Mouse (Mus musculus) small intestine, adult 2 months (tissue): ENCODE measurements around the gene Carhsp1. TPM values are rescaled to one million over a fixed set of nuclear protein-coding genes. Genes with fewer than 3 reads are reported as not detected.

ENCODE experiments used
- H3K27ac ChIP-seq: fragments of 200-500 bp; 2 replicates; pipeline ENCODE4 v1.5.1; 2012; ENCODE audit warnings: low read depth, low read length, control low read depth, inconsistent platforms; ENCODE audit not compliant: insufficient read depth
- H3K27me3 ChIP-seq: fragments of 200-500 bp; 2 replicates; pipeline ENCODE4 v1.6.1; 2012; ENCODE audit warnings: mild to moderate bottlenecking, moderate library complexity, low read length, inconsistent platforms; ENCODE audit not compliant: control insufficient read depth, insufficient read depth
- H3K36me3 ChIP-seq: fragments of 200-500 bp; 2 replicates; pipeline ENCODE4 v1.6.1; 2012; ENCODE audit warnings: mild to moderate bottlenecking, low read length, control low read depth, inconsistent platforms; ENCODE audit not compliant: control insufficient read depth, insufficient read depth
- H3K4me1 ChIP-seq: fragments of 200-500 bp; 2 replicates; pipeline ENCODE4 v1.6.1; 2012; ENCODE audit warnings: low read length, inconsistent platforms, mixed read lengths; ENCODE audit not compliant: control insufficient read depth, insufficient read depth, insufficient read length
- H3K4me3 ChIP-seq: fragments of 200-500 bp; 2 replicates; pipeline ENCODE4 v1.5.1; 2012; ENCODE audit warnings: low read depth, mild to moderate bottlenecking, control low read depth, inconsistent platforms, low read length, moderate library complexity
- CTCF ChIP-seq: fragments of 200-500 bp; IDR thresholded peaks from 2 replicates; pipeline ENCODE4 v1.5.1; 2012; ENCODE audit warnings: low read depth, mild to moderate bottlenecking, control low read depth, inconsistent platforms, low read length, moderate library complexity, mixed read lengths; ENCODE audit not compliant: insufficient replicate concordance, insufficient read length; ENCODE audit errors: extremely low read depth
- POLR2A ChIP-seq: fragments of 200-500 bp; IDR thresholded peaks from 2 replicates; pipeline ENCODE4 v1.6.1; 2012; ENCODE audit warnings: low read depth, mild to moderate bottlenecking, control low read depth, inconsistent platforms, low read length, moderate library complexity
- WGBS: fragments of 180-500 bp; shearing (Covaris S2); methylation state at CpG from one replicate; pipeline ENCODE4 v1.1.7; 2018; 5-methylcytosine and 5-hydroxymethylcytosine counted together
- polyA plus RNA-seq: library from polyadenylated mRNA; depleted of rRNA; stranded (reverse); fragments of >200 nt; gene quantifications from 2 replicates; pipeline ENCODE4 v1.2.3, GENCODE M21; 2012

Carhsp1 gene
- polyA plus RNA-seq, 1 experiment = 61.6 TPM

DNA sequence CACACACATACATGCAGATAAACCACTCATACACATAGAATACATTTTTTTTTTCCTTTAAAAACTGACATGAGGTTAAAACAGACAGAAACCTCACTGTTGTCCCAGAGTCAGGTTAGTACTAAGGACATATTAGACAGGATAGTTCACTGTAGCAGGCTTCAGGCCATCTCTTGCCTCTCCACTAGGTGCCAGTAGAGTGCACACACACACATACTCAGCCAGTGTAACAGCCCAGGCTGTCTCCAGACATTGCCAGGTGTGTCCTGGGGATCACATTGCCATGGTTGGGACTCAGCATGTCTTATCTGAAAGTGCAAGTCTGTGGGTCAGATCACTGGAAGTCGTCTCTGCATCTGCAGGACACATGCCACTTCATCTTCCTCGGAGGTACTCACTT is 28.1 kb downstream of the Carhsp1 start:
- H3K27ac ChIP-seq = no peak overlapping the region
- H3K27me3 ChIP-seq = no peaks in the 10 kb centered on the region
- H3K36me3 ChIP-seq = peaks cover 62% of the 10 kb centered on the region
- WGBS = 48% methylated on average over 2 of the region's 2 CpGs
- peaks cover 6% of the 10 kb centered on the region; the same call in 1 of the 2 replicates for H3K4me1 ChIP-seq
- no peak for TF ChIP-seq POLR2A
- TF ChIP-seq CTCF = peak; percentile 84; the same call in 1 of the 2 replicates
- no peak overlapping the region for H3K4me3 ChIP-seq

DNA sequence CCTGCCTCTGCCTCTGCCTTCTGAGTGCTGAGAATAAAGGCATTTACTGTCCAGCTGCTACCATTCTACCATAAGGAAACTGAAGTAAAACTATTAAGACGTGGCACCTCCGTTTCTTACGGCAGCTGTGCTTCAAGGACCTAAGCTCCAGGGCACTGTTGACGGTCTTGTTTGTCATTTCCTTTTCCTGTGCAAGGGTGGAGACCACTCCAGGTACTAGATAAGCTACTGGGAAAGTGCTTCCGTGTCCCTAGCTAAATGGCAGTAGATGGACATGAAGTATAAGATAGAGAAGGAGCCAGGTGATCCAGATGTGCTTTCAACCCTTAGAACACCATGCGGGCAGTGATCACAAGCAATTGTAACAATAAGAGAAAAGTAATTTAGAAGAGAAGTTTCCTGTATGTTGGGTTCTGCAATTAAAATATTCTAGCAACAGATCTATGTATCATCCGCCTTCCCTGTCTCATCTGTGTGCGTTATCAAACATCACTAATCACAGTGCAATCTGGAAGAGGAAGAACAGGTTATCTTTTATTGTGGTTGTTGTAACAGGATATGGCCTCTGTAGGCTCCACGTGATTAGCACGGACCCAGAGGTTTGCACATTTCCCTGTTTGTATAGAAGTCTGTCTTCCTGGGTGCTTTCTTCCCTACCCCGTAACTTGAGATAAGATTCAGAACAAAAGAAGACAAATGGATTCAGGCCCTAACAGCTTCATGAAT is 32.3 kb downstream of the Carhsp1 start:
- WGBS = 24% methylated on average over 11 of the region's 11 CpGs
- Histone ChIP-seq H3K4me1 (peaks cover 15% of the 10 kb centered on the region), H3K36me3 (peaks cover 23% of the 10 kb centered on the region), H3K27me3 (no peaks in the 10 kb centered on the region), H3K4me3 (peak overlapping the region; percentile 36), H3K27ac (peak overlapping the region; percentile 83)
- TF ChIP-seq CTCF = no peak
- no peak for TF ChIP-seq POLR2A

DNA sequence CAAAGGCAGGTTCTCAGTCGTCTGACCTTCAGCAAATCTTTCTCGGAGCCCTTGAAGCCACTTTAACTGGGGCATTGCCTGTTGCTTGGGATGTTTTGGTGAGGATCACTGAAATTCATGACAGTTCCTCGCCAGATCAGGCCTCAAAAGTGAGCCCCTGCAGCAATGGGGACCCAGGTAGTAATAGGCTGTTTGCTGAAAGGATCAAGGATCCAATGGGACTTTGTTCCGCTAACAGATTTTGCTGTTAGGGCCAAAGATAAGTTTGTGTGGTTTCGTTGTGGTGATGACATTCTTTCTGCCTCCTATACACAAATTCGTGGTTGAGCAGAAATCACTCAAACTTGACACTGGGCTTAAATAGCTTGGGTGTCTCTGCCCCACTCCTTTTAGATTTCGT is 33.8 kb downstream of the Carhsp1 start:
- Histone ChIP-seq H3K36me3 (peaks cover 13% of the 10 kb centered on the region), H3K27ac (peak overlapping the region; percentile 89), H3K27me3 (no peaks in the 10 kb centered on the region), H3K4me1 (peaks cover 15% of the 10 kb centered on the region), H3K4me3 (peak overlapping the region; percentile 74)
- TF ChIP-seq CTCF (0 out of 2 replicates have a peak, but pooled peaks have one; percentile 8), POLR2A (no peak)
- WGBS = 7% methylated on average over 7 of the region's 7 CpGs

DNA sequence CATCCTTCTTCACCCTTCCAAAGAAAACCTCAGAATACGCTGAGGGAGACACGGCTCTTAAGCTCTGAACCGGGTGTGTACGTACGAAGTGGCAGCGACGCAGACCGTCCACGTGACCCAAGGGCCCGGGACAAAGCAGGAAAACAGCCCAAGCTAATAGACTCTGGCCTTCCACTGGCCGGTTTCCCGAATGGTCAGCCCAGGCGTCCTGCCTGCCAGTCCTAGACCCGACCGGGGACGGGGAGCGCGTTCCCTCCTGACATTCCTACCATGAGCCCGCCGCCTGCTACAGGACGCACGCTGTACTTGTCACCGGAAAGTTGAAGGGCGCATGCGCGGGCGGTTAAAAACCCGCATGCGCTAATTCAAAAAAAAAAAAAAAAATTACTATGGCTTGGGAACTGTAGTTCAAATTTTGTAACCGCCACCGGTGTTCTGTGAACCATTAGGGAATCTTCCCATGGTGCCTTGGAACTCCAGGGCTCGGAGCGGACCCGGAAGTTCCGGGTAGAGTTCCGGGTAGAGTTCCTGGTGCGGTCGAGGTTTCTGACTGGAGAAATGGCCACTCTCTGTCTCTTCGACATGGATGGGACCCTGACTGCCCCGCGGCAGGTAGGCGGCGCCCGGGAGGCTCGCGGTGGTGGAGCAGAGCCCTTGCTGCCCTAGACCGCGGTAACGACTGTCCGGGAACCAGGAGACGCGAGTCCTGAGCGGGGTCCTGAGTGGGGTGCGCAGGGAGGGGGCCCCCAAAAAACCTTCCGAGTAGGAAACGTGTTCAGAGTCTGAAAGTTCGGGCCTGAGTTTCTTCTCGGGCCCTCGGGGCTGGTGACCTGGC is 34.5 kb downstream of the Carhsp1 start, which contains the start of the genes Pmm2 and Tmem186:
Gene Pmm2 (plus strand): TSS at position 458 of the 835 bp plus-strand sequence.
Gene Tmem186 (minus strand): TSS at position 496 of the 835 bp plus-strand sequence.
- Histone ChIP-seq H3K4me1 (peaks cover 15% of the 10 kb centered on the region), H3K4me3 (peak within 1 kb of the TSS; percentile 74), H3K27ac (peak within 1 kb of the TSS; percentile 89), H3K27me3 (no peaks in the 10 kb centered on the region), H3K36me3 (peaks cover 8% of the 10 kb centered on the region; the same call in 1 of the 2 replicates)
- TF ChIP-seq POLR2A = peak; percentile 71; the same call in 1 of the 2 replicates
- TF ChIP-seq CTCF = peak; percentile 19; the same call in 1 of the 2 replicates
- under 1% methylated on average over 59 of the region's 59 CpGs for WGBS

DNA sequence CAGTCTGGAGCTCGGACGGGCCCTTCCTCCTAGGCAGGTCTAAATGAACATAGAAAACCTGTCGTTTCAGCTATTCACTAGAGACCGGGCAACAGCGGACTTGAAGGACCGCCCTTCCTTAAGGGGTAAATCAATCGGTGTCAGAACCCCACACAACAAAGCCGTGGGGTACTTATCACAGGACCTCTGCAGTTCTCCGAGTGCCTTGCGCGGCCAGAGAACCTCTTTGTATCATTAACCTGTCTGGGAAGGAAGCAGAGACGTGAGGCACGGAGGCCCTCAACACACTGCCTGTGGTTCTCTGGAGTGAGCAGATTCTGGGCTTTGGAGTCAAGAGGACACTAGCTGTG is 35.1 kb downstream of the Carhsp1 start:
- H3K4me1 ChIP-seq = peaks cover 15% of the 10 kb centered on the region
- under 1% methylated on average over 13 of the region's 13 CpGs for WGBS
- H3K27ac ChIP-seq = peak overlapping the region; percentile 89
- TF ChIP-seq POLR2A = no peak
- no peak for TF ChIP-seq CTCF
- H3K36me3 ChIP-seq = peaks cover 8% of the 10 kb centered on the region
- peak overlapping the region; percentile 74 for H3K4me3 ChIP-seq
- H3K27me3 ChIP-seq = no peaks in the 10 kb centered on the region

DNA sequence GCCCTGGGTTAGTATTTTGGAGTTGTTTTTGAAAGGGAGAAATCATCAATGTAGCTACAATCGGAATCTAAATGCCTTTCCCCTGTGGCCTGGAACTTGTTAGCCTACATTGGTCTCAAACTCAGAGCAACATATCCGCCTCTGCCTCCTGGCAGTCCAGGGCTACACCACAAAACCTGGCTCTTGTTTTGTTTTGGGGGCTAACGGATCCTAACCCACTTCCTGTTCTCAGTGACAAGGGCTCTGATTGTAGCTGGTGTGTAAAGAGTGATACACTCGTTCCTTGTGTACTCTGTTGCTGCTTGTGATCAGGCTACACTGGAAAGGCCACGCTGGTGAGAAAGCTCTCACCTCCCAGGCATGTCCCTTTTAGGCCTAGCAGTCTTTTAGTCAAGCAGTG is 40.5 kb downstream of the Carhsp1 start:
- Histone ChIP-seq H3K4me1 (peaks cover 16% of the 10 kb centered on the region), H3K4me3 (no peak overlapping the region), H3K27me3 (no peaks in the 10 kb centered on the region), H3K36me3 (peaks cover 3% of the 10 kb centered on the region; the same call in 1 of the 2 replicates), H3K27ac (no peak overlapping the region)
- TF ChIP-seq POLR2A (no peak), CTCF (no peak)
- WGBS = 85% methylated on average over 5 of the region's 5 CpGs

DNA sequence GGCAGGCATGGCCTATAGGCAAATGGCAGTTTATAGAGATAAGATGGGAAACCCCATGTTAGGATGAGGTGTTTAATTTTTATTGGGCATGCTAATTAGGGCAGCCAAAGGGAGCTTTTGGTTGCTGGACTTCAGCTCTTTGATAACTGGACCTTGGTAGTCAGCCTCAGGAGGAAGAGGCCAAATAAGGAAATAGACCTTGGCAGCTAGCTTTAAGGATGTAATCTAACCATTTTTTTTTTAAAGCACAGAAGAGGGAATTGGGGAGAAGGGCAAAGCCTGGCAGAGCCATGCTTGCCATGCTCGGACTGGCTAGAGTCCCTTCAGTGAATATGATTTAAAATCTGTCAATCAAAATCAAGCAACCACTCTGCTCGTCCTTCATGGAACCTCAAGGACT is 41.5 kb downstream of the Carhsp1 start:
- TF ChIP-seq POLR2A (no peak), CTCF (no peak)
- Histone ChIP-seq H3K4me3 (no peak overlapping the region), H3K4me1 (peaks cover 9% of the 10 kb centered on the region), H3K27me3 (no peaks in the 10 kb centered on the region), H3K27ac (peak overlapping the region; percentile 67; the same call in 1 of the 2 replicates), H3K36me3 (peaks cover 3% of the 10 kb centered on the region; the same call in 1 of the 2 replicates)
- WGBS = 41% methylated on average over 2 of the region's 2 CpGs
